Mouse (Mus musculus): Measurements from ENCODE around the gene Cd164l2. TPM values are rescaled to one million over a fixed set of nuclear protein-coding genes. Genes with fewer than 3 reads are reported as not detected.

Cd164l2 gene
- polyA plus RNA-seq, 1 experiment = 0.23 TPM

DNA sequence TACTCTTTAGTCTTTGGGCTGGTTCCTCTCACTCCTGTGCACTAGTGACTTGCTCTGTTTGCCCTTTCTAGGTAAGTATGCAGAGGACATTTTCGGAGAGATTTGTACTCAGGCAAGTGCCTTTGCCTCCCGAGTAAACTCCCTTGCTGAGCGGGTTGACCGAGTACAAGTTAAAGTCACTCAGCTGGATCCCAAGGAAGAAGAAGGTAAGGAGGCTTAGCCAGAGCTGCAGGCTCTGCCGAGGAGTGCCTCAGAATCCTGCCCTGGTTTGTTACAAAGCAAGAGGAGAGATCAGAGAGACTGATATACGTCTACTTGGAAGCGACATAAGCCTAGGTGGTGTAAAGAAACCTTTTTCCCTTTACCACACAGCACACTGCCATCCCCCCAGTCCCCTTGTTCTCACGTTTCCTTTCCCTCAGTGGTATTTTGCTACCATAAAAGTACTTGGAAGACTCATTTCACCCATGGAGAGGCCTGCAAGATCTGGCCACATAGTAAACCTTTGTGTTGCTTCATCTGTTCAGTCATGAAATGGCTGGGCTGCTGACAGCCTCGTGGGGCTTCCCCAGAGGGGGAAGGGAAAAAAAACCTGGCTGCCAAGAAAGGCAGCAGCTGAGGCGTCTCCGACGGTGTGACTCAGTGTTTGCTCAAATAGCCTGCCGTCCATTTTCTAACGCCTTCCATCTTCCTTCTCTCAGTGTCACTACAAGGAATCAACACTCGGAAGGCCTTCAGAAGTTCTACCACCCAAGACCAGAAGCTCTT lies 26.8 kb upstream of the Cd164l2 start:
- Histone ChIP-seq H3ac (ENCODE audit: control insufficient read depth, insufficient read length, low read depth) (peak overlapping the region; percentile 4), H3K27me3 (ENCODE audit: control insufficient read depth, insufficient read depth, insufficient read length) (no peaks in the 10 kb centered on the region), H3K79me3 (ENCODE audit: low read depth) (peaks cover 10% of the 10 kb centered on the region), H3K79me2 (ENCODE audit: control insufficient read depth, insufficient read depth) (peaks cover 48% of the 10 kb centered on the region), H3K4me3 (ENCODE audit: insufficient read depth, poor library complexity, severe bottlenecking) (no peak overlapping the region), H3K36me3 (ENCODE audit: control insufficient read depth, insufficient read depth) (peaks cover 48% of the 10 kb centered on the region)
- TF ChIP-seq CTCF (IDR thresholded peaks at IDR 0.05; ENCODE audit: control insufficient read depth, insufficient read depth, insufficient read length) = no peak
- peak; percentile 85 for TF ChIP-seq MAX (IDR thresholded peaks at IDR 0.05)
- peak; percentile 73 for TF ChIP-seq MYOD1 (IDR thresholded peaks at IDR 0.05; ENCODE audit: control insufficient read depth, insufficient read length, low read depth)
- TF ChIP-seq CEBPB (IDR thresholded peaks at IDR 0.05; ENCODE audit: low read depth) = peak; percentile 86
- TF ChIP-seq USF1 (IDR thresholded peaks at IDR 0.05; ENCODE audit: low read depth) = no peak
- TF ChIP-seq MYOG (IDR thresholded peaks at IDR 0.05; ENCODE audit: control insufficient read depth, extremely low read depth, insufficient read length) = no peak
- no peak for TF ChIP-seq FOSL1 (IDR thresholded peaks at IDR 0.05; ENCODE audit: insufficient read depth, low read length, poor library complexity, severe bottlenecking)

DNA sequence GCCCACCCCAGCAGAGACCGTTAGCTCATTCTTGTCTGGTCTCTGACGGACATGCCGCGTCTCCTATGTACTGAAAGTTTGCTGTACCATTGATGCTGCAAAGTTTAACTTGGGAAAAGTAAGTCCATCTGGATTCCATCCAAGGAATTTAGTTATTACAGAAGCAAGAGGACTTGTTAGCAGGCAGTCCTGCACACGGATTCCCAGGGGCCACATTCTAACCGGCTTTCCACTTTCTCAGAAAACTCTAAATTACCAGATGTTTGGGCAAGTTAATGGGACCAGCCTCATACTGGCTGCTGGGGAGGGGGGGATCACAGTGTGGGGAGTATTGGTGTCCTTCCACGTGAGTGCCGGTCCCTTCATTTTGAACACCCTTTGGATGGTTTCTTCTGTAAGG lies 26.0 kb upstream of the Cd164l2 start:
- Histone ChIP-seq H3K36me3 (ENCODE audit: control insufficient read depth, insufficient read depth) (peaks cover 56% of the 10 kb centered on the region), H3ac (ENCODE audit: control insufficient read depth, insufficient read length, low read depth) (no peak overlapping the region), H3K79me3 (ENCODE audit: low read depth) (peaks cover 9% of the 10 kb centered on the region), H3K79me2 (ENCODE audit: control insufficient read depth, insufficient read depth) (peaks cover 43% of the 10 kb centered on the region), H3K4me3 (ENCODE audit: insufficient read depth, poor library complexity, severe bottlenecking) (no peak overlapping the region), H3K27me3 (ENCODE audit: control insufficient read depth, insufficient read depth, insufficient read length) (no peaks in the 10 kb centered on the region)
- TF ChIP-seq CTCF (IDR thresholded peaks at IDR 0.05; ENCODE audit: control insufficient read depth, insufficient read depth, insufficient read length) (no peak), MYOD1 (IDR thresholded peaks at IDR 0.05; ENCODE audit: control insufficient read depth, insufficient read length, low read depth) (no peak), MYOG (IDR thresholded peaks at IDR 0.05; ENCODE audit: control insufficient read depth, extremely low read depth, insufficient read length) (no peak), CEBPB (IDR thresholded peaks at IDR 0.05; ENCODE audit: low read depth) (no peak), MAX (IDR thresholded peaks at IDR 0.05) (no peak), USF1 (IDR thresholded peaks at IDR 0.05; ENCODE audit: low read depth) (no peak), FOSL1 (IDR thresholded peaks at IDR 0.05; ENCODE audit: insufficient read depth, low read length, poor library complexity, severe bottlenecking) (no peak)

DNA sequence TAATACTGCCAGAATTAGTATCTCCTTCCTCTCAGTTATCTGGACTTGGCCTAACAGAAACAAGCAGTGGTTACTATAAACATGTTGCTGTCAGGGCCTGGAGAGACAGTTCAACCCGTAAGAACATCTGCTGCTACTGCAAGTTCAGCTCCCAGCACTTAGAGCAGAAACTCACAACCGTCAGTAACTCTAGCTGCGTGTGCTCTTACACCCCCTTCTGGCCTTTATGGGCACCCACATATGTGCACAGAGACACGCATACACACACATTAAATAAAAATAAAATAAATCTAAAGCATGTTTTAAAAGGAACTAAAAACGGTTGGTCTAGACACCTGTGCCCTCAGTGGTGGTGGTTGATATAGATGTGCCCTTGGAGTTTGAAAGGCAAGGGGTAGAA lies 25.1 kb upstream of the Cd164l2 start:
- H3K79me3 ChIP-seq (ENCODE audit: low read depth) = peaks cover 9% of the 10 kb centered on the region

DNA sequence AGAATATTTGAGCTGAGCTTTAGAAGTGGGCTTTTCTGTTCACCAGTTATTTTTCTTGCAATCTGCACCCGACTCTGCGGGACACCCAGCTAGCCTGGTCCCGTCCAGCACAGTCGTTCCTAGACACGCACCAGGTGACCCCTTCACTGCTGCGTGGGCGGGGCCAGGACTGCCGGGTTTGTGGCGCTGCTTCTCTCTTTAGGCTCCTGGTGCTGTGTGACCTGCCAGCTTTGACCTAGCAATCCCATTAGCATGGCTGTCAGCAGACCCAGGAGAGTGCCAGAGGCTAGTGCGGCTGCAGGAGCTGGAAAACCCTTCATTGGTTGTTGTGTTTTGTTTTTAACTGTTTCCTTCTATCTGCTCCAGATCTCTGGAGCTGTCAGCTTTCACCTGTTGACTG lies 22.5 kb upstream of the Cd164l2 start:
- Histone ChIP-seq H3K36me3 (ENCODE audit: control insufficient read depth, insufficient read depth) (peaks cover 68% of the 10 kb centered on the region), H3K27me3 (ENCODE audit: control insufficient read depth, insufficient read depth, insufficient read length) (no peaks in the 10 kb centered on the region), H3ac (ENCODE audit: control insufficient read depth, insufficient read length, low read depth) (no peak overlapping the region), H3K79me2 (ENCODE audit: control insufficient read depth, insufficient read depth) (peaks cover 14% of the 10 kb centered on the region), H3K79me3 (ENCODE audit: low read depth) (peaks cover 5% of the 10 kb centered on the region), H3K4me3 (ENCODE audit: insufficient read depth, poor library complexity, severe bottlenecking) (no peak overlapping the region)
- TF ChIP-seq MAX (IDR thresholded peaks at IDR 0.05) = no peak
- no peak for TF ChIP-seq FOSL1 (IDR thresholded peaks at IDR 0.05; ENCODE audit: insufficient read depth, low read length, poor library complexity, severe bottlenecking)
- no peak for TF ChIP-seq CTCF (IDR thresholded peaks at IDR 0.05; ENCODE audit: control insufficient read depth, insufficient read depth, insufficient read length)
- no peak for TF ChIP-seq CEBPB (IDR thresholded peaks at IDR 0.05; ENCODE audit: low read depth)
- no peak for TF ChIP-seq MYOD1 (IDR thresholded peaks at IDR 0.05; ENCODE audit: control insufficient read depth, insufficient read length, low read depth)
- TF ChIP-seq USF1 (IDR thresholded peaks at IDR 0.05; ENCODE audit: low read depth) = no peak
- TF ChIP-seq MYOG (IDR thresholded peaks at IDR 0.05; ENCODE audit: control insufficient read depth, extremely low read depth, insufficient read length) = no peak

More for the DNA sequence above, 25.1 kb upstream of the Cd164l2 start:
- Histone ChIP-seq H3K79me2 (ENCODE audit: control insufficient read depth, insufficient read depth) (peaks cover 34% of the 10 kb centered on the region), H3K36me3 (ENCODE audit: control insufficient read depth, insufficient read depth) (peaks cover 59% of the 10 kb centered on the region), H3K27me3 (ENCODE audit: control insufficient read depth, insufficient read depth, insufficient read length) (no peaks in the 10 kb centered on the region), H3K4me3 (ENCODE audit: insufficient read depth, poor library complexity, severe bottlenecking) (no peak overlapping the region), H3ac (ENCODE audit: control insufficient read depth, insufficient read length, low read depth) (no peak overlapping the region)
- no peak for TF ChIP-seq MYOG (IDR thresholded peaks at IDR 0.05; ENCODE audit: control insufficient read depth, extremely low read depth, insufficient read length)
- TF ChIP-seq MYOD1 (IDR thresholded peaks at IDR 0.05; ENCODE audit: control insufficient read depth, insufficient read length, low read depth) = no peak
- TF ChIP-seq USF1 (IDR thresholded peaks at IDR 0.05; ENCODE audit: low read depth) = no peak
- TF ChIP-seq MAX (IDR thresholded peaks at IDR 0.05) = no peak
- TF ChIP-seq CEBPB (IDR thresholded peaks at IDR 0.05; ENCODE audit: low read depth) = no peak
- no peak for TF ChIP-seq FOSL1 (IDR thresholded peaks at IDR 0.05; ENCODE audit: insufficient read depth, low read length, poor library complexity, severe bottlenecking)
- no peak for TF ChIP-seq CTCF (IDR thresholded peaks at IDR 0.05; ENCODE audit: control insufficient read depth, insufficient read depth, insufficient read length)

DNA sequence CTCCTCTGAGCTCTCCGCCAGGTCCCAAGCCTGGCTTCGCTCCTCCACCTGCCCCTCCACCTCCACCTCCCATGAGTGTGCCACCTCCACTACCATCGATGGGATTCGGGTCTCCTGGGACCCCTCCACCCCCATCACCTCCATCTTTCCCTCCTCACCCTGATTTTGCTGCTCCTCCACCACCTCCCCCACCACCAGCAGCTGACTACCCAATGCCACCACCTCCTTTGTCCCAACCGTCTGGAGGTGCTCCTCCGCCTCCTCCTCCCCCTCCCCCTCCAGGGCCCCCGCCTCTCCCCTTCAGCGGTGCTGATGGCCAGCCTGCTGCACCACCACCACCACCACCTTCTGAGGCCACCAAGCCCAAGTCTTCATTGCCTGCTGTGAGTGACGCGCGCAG lies 17.4 kb upstream of the Cd164l2 start:
- Histone ChIP-seq H3K4me3 (ENCODE audit: insufficient read depth, poor library complexity, severe bottlenecking) (no peak overlapping the region), H3K79me3 (ENCODE audit: low read depth) (peaks cover 3% of the 10 kb centered on the region), H3K36me3 (ENCODE audit: control insufficient read depth, insufficient read depth) (peaks cover 55% of the 10 kb centered on the region), H3ac (ENCODE audit: control insufficient read depth, insufficient read length, low read depth) (no peak overlapping the region), H3K79me2 (ENCODE audit: control insufficient read depth, insufficient read depth) (no peaks in the 10 kb centered on the region), H3K27me3 (ENCODE audit: control insufficient read depth, insufficient read depth, insufficient read length) (no peaks in the 10 kb centered on the region)
- TF ChIP-seq MYOG (IDR thresholded peaks at IDR 0.05; ENCODE audit: control insufficient read depth, extremely low read depth, insufficient read length) (no peak), CTCF (IDR thresholded peaks at IDR 0.05; ENCODE audit: control insufficient read depth, insufficient read depth, insufficient read length) (no peak), FOSL1 (IDR thresholded peaks at IDR 0.05; ENCODE audit: insufficient read depth, low read length, poor library complexity, severe bottlenecking) (no peak), USF1 (IDR thresholded peaks at IDR 0.05; ENCODE audit: low read depth) (no peak), MAX (IDR thresholded peaks at IDR 0.05) (no peak), MYOD1 (IDR thresholded peaks at IDR 0.05; ENCODE audit: control insufficient read depth, insufficient read length, low read depth) (no peak), CEBPB (IDR thresholded peaks at IDR 0.05; ENCODE audit: low read depth) (no peak)
